Mouse (Mus musculus) MN1 (cell line): ENCODE measurements around the gene Coa6.
"Not testable (repeated sequence)": the region's sequence is repeated elsewhere in the genome, so short reads cannot be mapped to it uniquely, and the experiment has no call there.

ENCODE experiments used
- DNase-seq: peaks from one replicate; pipeline ENCODE4 v3.0.0-alpha.2; 2016; ENCODE audit warnings: low spot score

Gene Coa6

GRCm38 (mm10) chr8:126422174-126422919 is at the start of gene Coa6:
TSS of gene Coa6 (plus strand) at chr8:126422515.
- DNase-seq, result peak; percentile 100

GRCm38 (mm10) chr8:126379580-126379979 is 42.7 kb upstream of the Coa6 start:
- DNase-seq, result no peak

- no peak for DNase-seq
These were observed 42.2 kb upstream of the Coa6 start for GRCm38 (mm10) chr8:126380141-126380540.

- DNase-seq, result no peak
These were observed 41.0 kb upstream of the Coa6 start for GRCm38 (mm10) chr8:126381299-126381698.

- DNase-seq, result no peak
These were observed 40.1 kb upstream of the Coa6 start for GRCm38 (mm10) chr8:126382216-126382615.

GRCm38 (mm10) chr8:126382749-126383148 is 39.6 kb upstream of the Coa6 start:
- peak; percentile 45 for DNase-seq

GRCm38 (mm10) chr8:126387566-126387965 is 34.7 kb upstream of the Coa6 start:
- no peak for DNase-seq

- DNase-seq, result no peak
These were observed 30.8 kb upstream of the Coa6 start for GRCm38 (mm10) chr8:126391541-126391940.

- no peak for DNase-seq
These were observed 26.9 kb upstream of the Coa6 start for GRCm38 (mm10) chr8:126395386-126395785.

GRCm38 (mm10) chr8:126395917-126396316 is 26.4 kb upstream of the Coa6 start:
- no peak for DNase-seq

- DNase-seq, result no peak
These were observed 24.0 kb upstream of the Coa6 start for GRCm38 (mm10) chr8:126398349-126398748.

- not testable (repeated sequence) for DNase-seq
These were observed 17.8 kb upstream of the Coa6 start for GRCm38 (mm10) chr8:126404550-126404949.

- DNase-seq, result no peak
These were observed 17.3 kb upstream of the Coa6 start for GRCm38 (mm10) chr8:126405030-126405429.

GRCm38 (mm10) chr8:126420834-126421233 is 1.5 kb upstream of the Coa6 start:
- peak; percentile 36 for DNase-seq

- peak; percentile 72 for DNase-seq
These were observed 595 bp downstream of the Coa6 start for GRCm38 (mm10) chr8:126422920-126423300.

- DNase-seq, result no peak
These were observed 1.8 kb downstream of the Coa6 start for GRCm38 (mm10) chr8:126424163-126424562.

GRCm38 (mm10) chr8:126424946-126425345 is 2.6 kb downstream of the Coa6 start:
- DNase-seq, result no peak

GRCm38 (mm10) chr8:126429635-126430034 is 7.3 kb downstream of the Coa6 start:
- DNase-seq, result no peak

GRCm38 (mm10) chr8:126433827-126434226 is 11.5 kb downstream of the Coa6 start:
- peak; percentile 49 for DNase-seq

- no peak for DNase-seq
These were observed 16.6 kb downstream of the Coa6 start for GRCm38 (mm10) chr8:126438937-126439336.

GRCm38 (mm10) chr8:126451158-126451557 is 28.8 kb downstream of the Coa6 start:
- no peak for DNase-seq

- no peak for DNase-seq
These were observed 33.1 kb downstream of the Coa6 start for GRCm38 (mm10) chr8:126455383-126455782.

- no peak for DNase-seq
These were observed 38.0 kb downstream of the Coa6 start for GRCm38 (mm10) chr8:126460274-126460673.

GRCm38 (mm10) chr8:126461735-126462134 is 39.4 kb downstream of the Coa6 start:
- no peak for DNase-seq
